Mouse (Mus musculus) liver, embryonic 14.5 days (tissue): ENCODE results near the gene Cd47.

Experiments
- CTCF ChIP-seq: IDR thresholded peaks from 2 replicates; pipeline ENCODE4 v1.5.1; 2016; ENCODE audit warnings: antibody characterized with exemption, low read depth, control low read depth
- EP300 ChIP-seq: IDR thresholded peaks from 2 replicates; pipeline ENCODE4 v1.6.1; 2016; ENCODE audit warnings: antibody characterized with exemption, low read depth

DNA sequence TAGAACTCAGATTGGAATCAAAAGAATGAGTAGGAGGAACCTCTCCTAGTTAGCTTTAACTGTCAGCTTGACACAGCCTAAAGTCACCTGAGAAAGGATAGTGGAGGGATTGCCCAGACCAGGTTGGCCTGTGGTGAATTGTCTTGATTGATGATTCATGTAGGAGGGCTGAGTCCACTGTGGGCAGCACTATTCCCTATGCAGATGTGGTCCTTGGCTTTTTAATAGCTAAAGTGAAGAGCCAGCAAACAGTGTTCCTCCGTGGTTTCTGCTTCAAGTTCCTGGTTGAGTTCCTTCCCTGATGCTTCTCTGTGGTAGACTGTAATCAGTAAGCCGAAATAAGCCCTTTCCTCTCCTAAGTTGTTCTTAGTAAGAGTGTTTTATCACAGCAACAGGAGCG is 91.9 kb downstream of the Cd47 start:
- TF ChIP-seq CTCF (no peak), EP300 (no peak)
